8 mouse cellular contexts compared by ENCODE assay signal in the genomic region with DNA sequence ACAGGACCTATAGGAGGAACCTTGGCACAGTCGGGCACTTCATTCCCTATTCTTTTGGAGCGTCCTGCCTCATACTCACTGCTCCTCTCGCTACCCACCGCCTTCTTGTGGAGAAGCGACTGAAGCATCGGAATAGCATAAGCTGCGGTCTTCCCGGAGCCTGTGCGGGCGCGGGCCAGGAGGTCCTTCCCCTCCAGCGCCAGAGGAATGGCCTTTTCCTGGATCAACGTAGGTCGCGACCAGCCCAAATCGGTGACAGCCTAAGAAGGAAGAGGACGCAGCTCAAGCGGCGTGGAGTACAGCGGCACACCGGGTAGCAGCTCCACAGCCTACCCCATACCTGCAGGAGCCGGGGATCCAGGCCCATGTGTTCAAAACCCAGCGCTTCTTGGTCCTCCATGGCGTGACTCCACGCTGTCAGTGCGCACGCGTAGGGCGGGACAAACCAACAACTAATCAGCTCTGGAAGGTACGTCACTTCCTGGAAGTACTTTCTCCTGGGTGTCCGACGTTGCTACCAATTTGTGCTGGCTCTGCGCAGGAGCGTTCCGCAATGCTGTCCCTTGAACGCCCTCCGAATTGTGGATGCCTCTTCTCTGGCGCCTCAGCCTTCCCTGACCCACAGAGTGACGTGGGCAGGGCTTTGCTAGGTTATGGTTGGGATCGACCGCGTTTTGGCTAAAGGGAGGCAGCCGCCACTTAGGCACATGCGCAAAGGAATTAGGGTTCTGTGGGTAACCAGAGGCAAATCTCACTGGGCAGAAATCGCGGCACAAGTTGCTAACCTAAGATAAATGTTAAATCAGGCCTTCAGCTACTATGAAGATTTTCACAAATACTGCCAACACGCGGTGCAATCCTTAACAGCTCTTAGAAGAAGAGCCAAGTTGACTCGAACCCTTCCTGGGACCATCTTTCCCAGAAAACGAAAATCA. TPM values are rescaled to one million over a fixed set of nuclear protein-coding genes. Genes with fewer than 3 reads are reported as not detected.
DNase-seq lines count a peak whose midpoint lies in the region; ATAC-seq lines count a peak whose summit lies in the region.

Ddx56 (minus strand) TSS at position 453 of the 935 bp plus-strand sequence.

- peak; percentile 96 for DNase-seq in CD4-positive, CD25-positive, alpha-beta regulatory T cell, adult 2 months (ENCODE audit: low read depth, low spot score)
- DNase-seq in fat pad, adult 2 months (ENCODE audit: extremely low read depth, low read depth, low spot score), result peak; percentile 73
- DNase-seq in kidney, postnatal 10 days, result peak; percentile 94
- DNase-seq in natural killer cell, adult 2 months (ENCODE audit: low spot score in 2 of 2), result peak; percentile 87 to 90

- no peaks in the 10 kb centered on the region for H3K9me3 ChIP-seq in heart, embryonic 13.5 days
- no peaks in the 10 kb centered on the region for H3K9me3 ChIP-seq in liver, embryonic 12.5 days (replicated peaks)
- H3K9me3 ChIP-seq in stomach, embryonic 15.5 days, result no peaks in the 10 kb centered on the region

- peaks cover 5% of the 10 kb centered on the region; the same call in 1 of the 2 replicates for H3K4me1 ChIP-seq in brown adipose tissue, adult 24 weeks (ENCODE audit: control insufficient read depth, insufficient read depth, insufficient read length, low read length)
- peaks cover 10% of the 10 kb centered on the region for H3K4me1 ChIP-seq in heart, embryonic 13.5 days
- H3K4me1 ChIP-seq in liver, embryonic 12.5 days, result peaks cover 19% of the 10 kb centered on the region
- H3K4me1 ChIP-seq in stomach, embryonic 15.5 days, result peaks cover 8% of the 10 kb centered on the region

- H3K27ac ChIP-seq in brown adipose tissue, adult 24 weeks (replicated peaks; ENCODE audit: low read depth, low read length), result peak within 1 kb of the TSS; percentile 96
- H3K27ac ChIP-seq in heart, embryonic 13.5 days (replicated peaks), result peak within 1 kb of the TSS; percentile 94
- H3K27ac ChIP-seq in liver, embryonic 12.5 days, result peak within 1 kb of the TSS; percentile 86
- H3K27ac ChIP-seq in stomach, embryonic 15.5 days, result peak within 1 kb of the TSS; percentile 97

- peak within 1 kb of the TSS; percentile 96 for H3K9ac ChIP-seq in heart, embryonic 13.5 days
- peak within 1 kb of the TSS; percentile 85 for H3K9ac ChIP-seq in liver, embryonic 12.5 days
- peak within 1 kb of the TSS; percentile 97 for H3K9ac ChIP-seq in stomach, embryonic 15.5 days

- peaks cover 64% of the 10 kb centered on the region for H3K36me3 ChIP-seq in heart, embryonic 13.5 days
- peaks cover 69% of the 10 kb centered on the region for H3K36me3 ChIP-seq in liver, embryonic 12.5 days
- H3K36me3 ChIP-seq in stomach, embryonic 15.5 days, result peaks cover 45% of the 10 kb centered on the region

- peak within 1 kb of the TSS; percentile 82 for H3K4me2 ChIP-seq in heart, embryonic 13.5 days
- peak within 1 kb of the TSS; percentile 87 for H3K4me2 ChIP-seq in liver, embryonic 12.5 days
- peak within 1 kb of the TSS; percentile 70 for H3K4me2 ChIP-seq in stomach, embryonic 15.5 days

- H3K27me3 ChIP-seq in heart, embryonic 13.5 days (replicated peaks), result no peaks in the 10 kb centered on the region
- no peaks in the 10 kb centered on the region for H3K27me3 ChIP-seq in liver, embryonic 12.5 days (replicated peaks)
- H3K27me3 ChIP-seq in stomach, embryonic 15.5 days (replicated peaks), result no peaks in the 10 kb centered on the region

- peak within 1 kb of the TSS; percentile 82 for H3K4me3 ChIP-seq in brown adipose tissue, adult 24 weeks (ENCODE audit: insufficient read depth, low read depth, low read length)
- H3K4me3 ChIP-seq in heart, embryonic 13.5 days, result peak within 1 kb of the TSS; percentile 97
- peak within 1 kb of the TSS; percentile 84 for H3K4me3 ChIP-seq in liver, embryonic 12.5 days
- H3K4me3 ChIP-seq in stomach, embryonic 15.5 days (replicated peaks), result peak within 1 kb of the TSS; percentile 95

- ATAC-seq in heart, embryonic 13.5 days (ENCODE audit: extremely low read depth, insufficient number of reproducible peaks, low FRiP score, low TSS enrichment), result peak; percentile 89
- ATAC-seq in liver, embryonic 12.5 days, result peak; percentile 96
- peak; percentile 96 for ATAC-seq in stomach, embryonic 15.5 days (ENCODE audit: insufficient read depth, low FRiP score, low read depth)

- WGBS in heart, embryonic 13.5 days, result 2% methylated on average over 50 of the region's 50 CpGs
- WGBS in liver, embryonic 12.5 days (ENCODE audit: insufficient replicate concordance), result 2% methylated on average over 50 of the region's 50 CpGs
- 2% methylated on average over 50 of the region's 50 CpGs for WGBS in stomach, embryonic 15.5 days

RNA-seq across cellular contexts. Expression of gene Ddx56, which starts in this region (rescaled TPM):
- polyA plus RNA-seq in brown adipose tissue, adult 24 weeks (2012; ENCODE audit: insufficient read depth, insufficient read length, missing spikeins), result 13.0 and 14.2 TPM in 2 replicates
- polyA plus RNA-seq in heart, embryonic 13.5 days (2015; fragmentation: Nextera tagmentation; extraction: Ambion mirVana), result 59.4 and 60.0 TPM in 2 replicates
- 94.9 and 98.2 TPM in 2 replicates for polyA plus RNA-seq in liver, embryonic 12.5 days (2016; fragmentation: Nextera tagmentation; extraction: Ambion mirVana)
- polyA plus RNA-seq in stomach, embryonic 15.5 days (2015; fragmentation: Nextera tagmentation; extraction: Ambion mirVana), result 87.6 and 98.3 TPM in 2 replicates

Comparison
In these comparisons a context has a peak if more than half of its experiments do, and no peak if none do; other contexts are left out.
1. Peak in every context shown above with its lines: DNase-seq, ATAC-seq, H3K4me3 ChIP-seq and H3K27ac ChIP-seq.